8 mouse cellular contexts compared by ENCODE assay signal in the genomic region with DNA sequence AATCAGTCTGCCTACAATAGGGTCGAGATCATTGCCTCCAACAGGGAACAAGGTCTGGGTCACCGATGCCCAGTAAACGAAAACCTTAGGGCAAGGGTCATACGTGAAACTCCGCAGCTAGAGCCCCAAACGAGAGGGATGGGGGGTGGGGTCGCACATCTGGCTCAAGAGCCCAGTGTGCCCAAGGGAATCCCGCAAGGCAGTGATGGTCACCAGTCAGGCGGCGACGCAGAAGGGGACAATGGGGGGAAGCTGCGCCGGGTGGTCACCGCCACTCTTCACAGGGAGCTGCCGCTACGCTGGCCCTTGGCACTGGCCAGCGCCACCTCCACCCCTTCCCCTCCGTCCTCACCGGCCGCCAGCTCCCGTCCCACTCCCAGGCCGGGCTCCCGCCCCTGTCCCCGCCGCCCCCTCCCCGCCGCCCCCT. TPM values are rescaled to one million over a fixed set of nuclear protein-coding genes. Genes with fewer than 3 reads are reported as not detected.
DNase-seq lines count a peak whose midpoint lies in the region; ATAC-seq and TF ChIP-seq lines count a peak whose summit lies in the region.

No protein-coding gene starts in this region.

- peak overlapping the region; percentile 75 for H3K9ac ChIP-seq in MEL (ENCODE audit: control insufficient read depth, low read depth, low read length, poor library complexity, severe bottlenecking)
- H3K9ac ChIP-seq in embryonic facial prominence, embryonic 13.5 days = peak overlapping the region; percentile 90
- peak overlapping the region; percentile 97 for H3K9ac ChIP-seq in hindbrain, embryonic 16.5 days (ENCODE audit: low read depth, low read length)
- peak overlapping the region; percentile 98 for H3K9ac ChIP-seq in liver, embryonic 12.5 days
- H3K9ac ChIP-seq in neural tube, embryonic 14.5 days (replicated peaks; ENCODE audit: low read depth, low read length) = peak overlapping the region; percentile 95

- peak overlapping the region; percentile 98 for H3K4me3 ChIP-seq in heart, embryonic 10.5 days
- peak overlapping the region; percentile 93 to 94 for H3K4me3 ChIP-seq in MEL (ENCODE audit: control insufficient read depth in 1 of 2, insufficient read depth in 1 of 2, low read depth in 2 of 2, low read length in 2 of 2)
- peak overlapping the region; percentile 86 for H3K4me3 ChIP-seq in embryonic facial prominence, embryonic 13.5 days
- H3K4me3 ChIP-seq in hindbrain, embryonic 16.5 days (ENCODE audit: low read length) = peak overlapping the region; percentile 90
- peak overlapping the region; percentile 99 for H3K4me3 ChIP-seq in liver, embryonic 12.5 days
- peak overlapping the region; percentile 90 for H3K4me3 ChIP-seq in neural tube, embryonic 14.5 days (ENCODE audit: low read depth, low read length)

- no peak for TF ChIP-seq EP300 in MEL (IDR thresholded peaks at IDR 0.05; ENCODE audit: low read depth in 1 of 2, low read length in 2 of 2)

- H3K9me3 ChIP-seq in heart, embryonic 10.5 days = no peaks in the 10 kb centered on the region
- H3K9me3 ChIP-seq in MEL (replicated peaks; ENCODE audit: insufficient read depth, low read length) = no peaks in the 10 kb centered on the region
- no peaks in the 10 kb centered on the region for H3K9me3 ChIP-seq in embryonic facial prominence, embryonic 13.5 days
- no peaks in the 10 kb centered on the region for H3K9me3 ChIP-seq in hindbrain, embryonic 16.5 days (ENCODE audit: control insufficient read depth, low read length)
- H3K9me3 ChIP-seq in liver, embryonic 12.5 days (replicated peaks) = no peaks in the 10 kb centered on the region
- H3K9me3 ChIP-seq in neural tube, embryonic 14.5 days (ENCODE audit: control insufficient read depth, low read length) = no peaks in the 10 kb centered on the region

- H3K4me1 ChIP-seq in heart, embryonic 10.5 days = peaks cover 26% of the 10 kb centered on the region
- H3K4me1 ChIP-seq in MEL (ENCODE audit: control insufficient read depth in 1 of 2, insufficient read depth in 2 of 2, low read length in 2 of 2) = peaks cover 3 to 8% of the 10 kb centered on the region in 2 experiments
- H3K4me1 ChIP-seq in embryonic facial prominence, embryonic 13.5 days = peaks cover 23% of the 10 kb centered on the region
- peaks cover 20% of the 10 kb centered on the region for H3K4me1 ChIP-seq in hindbrain, embryonic 16.5 days (ENCODE audit: control insufficient read depth, insufficient read depth, low read depth, low read length)
- peaks cover 27% of the 10 kb centered on the region for H3K4me1 ChIP-seq in liver, embryonic 12.5 days
- H3K4me1 ChIP-seq in neural tube, embryonic 14.5 days (ENCODE audit: control insufficient read depth, insufficient read depth, low read length) = peaks cover 17% of the 10 kb centered on the region

- intact Hi-C loops in heart, postnatal 25 days (cut with DNase I) = loop anchor here (2.0 to 5.0 kb wide), 2 partner anchors 47 to 366 kb away; partner anchors contain the start of gene Zpr1

- under 1% methylated on average over 21 of the region's 27 CpGs for WGBS in heart, embryonic 10.5 days
- under 1% methylated on average over 22 of the region's 27 CpGs for WGBS in embryonic facial prominence, embryonic 13.5 days
- WGBS in hindbrain, embryonic 16.5 days = 0% methylated on average over 16 of the region's 27 CpGs
- WGBS in liver, embryonic 12.5 days (ENCODE audit: insufficient replicate concordance) = 2% methylated on average over 22 of the region's 27 CpGs
- 0% methylated on average over 17 of the region's 27 CpGs for WGBS in neural tube, embryonic 14.5 days

- peaks cover 15% of the 10 kb centered on the region for H3K79me2 ChIP-seq in MEL (ENCODE audit: control insufficient read depth, insufficient read depth, low read length, poor library complexity)

- DNase-seq in heart, embryonic 10.5 days (ENCODE audit: low spot score) = peak; percentile 80
- DNase-seq in heart, postnatal 25 days (ENCODE audit: low spot score) = no peak
- peak; percentile 32 for DNase-seq in MEL (ENCODE audit: low read depth, low spot score)
- DNase-seq in Muller cell, postnatal 12 days (ENCODE audit: inconsistent ontology term) = no peak

- no peak for TF ChIP-seq RAD21 in MEL (IDR thresholded peaks at IDR 0.05; ENCODE audit: low read depth, low read length)

- H3K4me2 ChIP-seq in embryonic facial prominence, embryonic 13.5 days = peak overlapping the region; percentile 80
- peak overlapping the region; percentile 71 for H3K4me2 ChIP-seq in hindbrain, embryonic 16.5 days (ENCODE audit: low read length)
- H3K4me2 ChIP-seq in liver, embryonic 12.5 days = peak overlapping the region; percentile 92
- H3K4me2 ChIP-seq in neural tube, embryonic 14.5 days (ENCODE audit: low read depth, low read length) = peak overlapping the region; percentile 66

- H3K27me3 ChIP-seq in heart, embryonic 10.5 days (ENCODE audit: insufficient read depth, poor library complexity, severe bottlenecking) = no peaks in the 10 kb centered on the region
- no peaks in the 10 kb centered on the region for H3K27me3 ChIP-seq in MEL (ENCODE audit: control insufficient read depth in 1 of 2, insufficient read depth in 2 of 2, low read length in 2 of 2)
- H3K27me3 ChIP-seq in embryonic facial prominence, embryonic 13.5 days = no peaks in the 10 kb centered on the region
- H3K27me3 ChIP-seq in hindbrain, embryonic 16.5 days (replicated peaks; ENCODE audit: control insufficient read depth, insufficient read depth, low read length) = no peaks in the 10 kb centered on the region
- no peaks in the 10 kb centered on the region for H3K27me3 ChIP-seq in liver, embryonic 12.5 days (replicated peaks)
- H3K27me3 ChIP-seq in neural tube, embryonic 14.5 days (ENCODE audit: control insufficient read depth, insufficient read depth, low read length) = no peaks in the 10 kb centered on the region

- no peak for TF ChIP-seq POLR2A in MEL (IDR thresholded peaks at IDR 0.05; ENCODE audit: control insufficient read depth in 1 of 2, insufficient read depth in 1 of 2, low read depth in 1 of 2, low read length in 2 of 2, poor library complexity in 1 of 2)

- peak; percentile 23; the same call in 1 of the 2 replicates for ATAC-seq in embryonic facial prominence, embryonic 13.5 days (ENCODE audit: insufficient number of reproducible peaks, insufficient read depth, low FRiP score, low TSS enrichment, low read depth)
- peak; percentile 62 for ATAC-seq in hindbrain, embryonic 16.5 days
- peak; percentile 28 for ATAC-seq in liver, embryonic 12.5 days
- peak; percentile 50 for ATAC-seq in neural tube, embryonic 14.5 days (ENCODE audit: low read depth)

- H3K27ac ChIP-seq in heart, embryonic 10.5 days = peak overlapping the region; percentile 98
- H3K27ac ChIP-seq in MEL (ENCODE audit: control insufficient read depth, low read depth, low read length) = peak overlapping the region; percentile 12; the same call in 1 of the 2 replicates
- peak overlapping the region; percentile 90 for H3K27ac ChIP-seq in embryonic facial prominence, embryonic 13.5 days
- H3K27ac ChIP-seq in hindbrain, embryonic 16.5 days (ENCODE audit: low read depth, low read length) = peak overlapping the region; percentile 98
- peak overlapping the region; percentile 98 for H3K27ac ChIP-seq in liver, embryonic 12.5 days
- peak overlapping the region; percentile 98 for H3K27ac ChIP-seq in neural tube, embryonic 14.5 days (ENCODE audit: low read depth, low read length)

- H3K36me3 ChIP-seq in heart, embryonic 10.5 days = peaks cover 44% of the 10 kb centered on the region
- peaks cover 0 to 5% of the 10 kb centered on the region in 2 experiments; a peak in 1 of 4 replicates for H3K36me3 ChIP-seq in MEL (ENCODE audit: control insufficient read depth in 1 of 2, insufficient read depth in 2 of 2, low read length in 2 of 2)
- H3K36me3 ChIP-seq in embryonic facial prominence, embryonic 13.5 days = peaks cover 42% of the 10 kb centered on the region
- peaks cover 12% of the 10 kb centered on the region for H3K36me3 ChIP-seq in hindbrain, embryonic 16.5 days (ENCODE audit: control insufficient read depth, insufficient read depth, low read length)
- peaks cover 47% of the 10 kb centered on the region for H3K36me3 ChIP-seq in liver, embryonic 12.5 days
- H3K36me3 ChIP-seq in neural tube, embryonic 14.5 days (ENCODE audit: control insufficient read depth, insufficient read depth, low read length) = peaks cover 27% of the 10 kb centered on the region

- TF ChIP-seq CTCF in MEL (IDR thresholded peaks at IDR 0.05 in 2 of 3, conservative IDR thresholded peaks at IDR 0.05 in 1 of 3; ENCODE audit: control insufficient read depth in 1 of 3, insufficient read depth in 1 of 3, low read depth in 2 of 3, low read length in 3 of 3, poor library complexity in 1 of 3, severe bottlenecking in 1 of 3) = no peak

RNA-seq across cellular contexts. Expression of gene Pcsk7, which starts 0.5 kb away (rescaled TPM):
- 18.5 and 22.1 TPM in 2 replicates for polyA plus RNA-seq in heart, embryonic 10.5 days (2016; fragmentation: Nextera tagmentation; extraction: Ambion mirVana)
- total RNA-seq in heart, postnatal 25 days (2021) = 10 to 100 TPM; 17.1 to 18.9 TPM
- total RNA-seq in MEL (2012; rRNA removed) = 11.5 and 12.7 TPM in 2 replicates
- 10 to 100 TPM in 1 of 2 experiments, not detected in 1; 14.3 TPM for polyA plus RNA-seq in MEL (2012; ENCODE audit: insufficient read depth in 1 of 2, insufficient read length in 2 of 2, low read depth in 1 of 2, low replicate concordance in 2 of 2, missing spikeins in 1 of 2)
- 22.6 and 23.7 TPM in 2 replicates for polyA plus RNA-seq in embryonic facial prominence, embryonic 13.5 days (2015; fragmentation: Nextera tagmentation; extraction: Ambion mirVana)
- 18.8 and 23.1 TPM in 2 replicates for polyA plus RNA-seq in hindbrain, embryonic 16.5 days (2015; fragmentation: Nextera tagmentation; extraction: Ambion mirVana)
- 9.8 and 10.6 TPM in 2 replicates for polyA plus RNA-seq in liver, embryonic 12.5 days (2016; fragmentation: Nextera tagmentation; extraction: Ambion mirVana)
- polyA plus RNA-seq in neural tube, embryonic 14.5 days (2014; fragmentation: Nextera tagmentation; extraction: Ambion mirVana) = 16.5 and 19.1 TPM in 2 replicates

RNA-seq across cellular contexts. Expression of gene Rnf214, which starts 0.9 kb away (rescaled TPM):
- 45.5 and 50.3 TPM in 2 replicates for polyA plus RNA-seq in heart, embryonic 10.5 days (2016; fragmentation: Nextera tagmentation; extraction: Ambion mirVana)
- 10 to 100 TPM; 30.6 to 31.4 TPM for total RNA-seq in heart, postnatal 25 days (2021)
- total RNA-seq in MEL (2012; rRNA removed) = 7.9 and 8.1 TPM in 2 replicates
- polyA plus RNA-seq in MEL (2012; ENCODE audit: insufficient read depth in 1 of 2, insufficient read length in 2 of 2, low read depth in 1 of 2, low replicate concordance in 2 of 2, missing spikeins in 1 of 2) = 10 to 100 TPM in 1 of 2 experiments, not detected in 1; 17.0 TPM
- polyA plus RNA-seq in embryonic facial prominence, embryonic 13.5 days (2015; fragmentation: Nextera tagmentation; extraction: Ambion mirVana) = 68.8 and 70.4 TPM in 2 replicates
- polyA plus RNA-seq in hindbrain, embryonic 16.5 days (2015; fragmentation: Nextera tagmentation; extraction: Ambion mirVana) = 79.7 and 103 TPM in 2 replicates
- 17.5 and 24.0 TPM in 2 replicates for polyA plus RNA-seq in liver, embryonic 12.5 days (2016; fragmentation: Nextera tagmentation; extraction: Ambion mirVana)
- 101 and 132 TPM in 2 replicates for polyA plus RNA-seq in neural tube, embryonic 14.5 days (2014; fragmentation: Nextera tagmentation; extraction: Ambion mirVana)

RNA-seq across cellular contexts. Expression of gene Tagln, which starts 30.0 kb away (rescaled TPM):
- 303 and 413 TPM in 2 replicates for polyA plus RNA-seq in heart, embryonic 10.5 days (2016; fragmentation: Nextera tagmentation; extraction: Ambion mirVana)
- total RNA-seq in heart, postnatal 25 days (2021) = 10 to 100 TPM; 45.4 to 93.0 TPM
- 0.20 and 0.42 TPM in 2 replicates for total RNA-seq in MEL (2012; rRNA removed)
- polyA plus RNA-seq in MEL (2012; ENCODE audit: insufficient read depth in 1 of 2, insufficient read length in 2 of 2, low read depth in 1 of 2, low replicate concordance in 2 of 2, missing spikeins in 1 of 2) = 1 to 10 TPM in 1 of 2 experiments, not detected in 1; 1.1 TPM
- polyA plus RNA-seq in embryonic facial prominence, embryonic 13.5 days (2015; fragmentation: Nextera tagmentation; extraction: Ambion mirVana) = 25.3 and 27.7 TPM in 2 replicates
- 7.1 and 8.5 TPM in 2 replicates for polyA plus RNA-seq in hindbrain, embryonic 16.5 days (2015; fragmentation: Nextera tagmentation; extraction: Ambion mirVana)
- polyA plus RNA-seq in liver, embryonic 12.5 days (2016; fragmentation: Nextera tagmentation; extraction: Ambion mirVana) = 9.2 and 11.0 TPM in 2 replicates
- 5.2 and 5.5 TPM in 2 replicates for polyA plus RNA-seq in neural tube, embryonic 14.5 days (2014; fragmentation: Nextera tagmentation; extraction: Ambion mirVana)

RNA-seq across cellular contexts. Expression of gene Sidt2, which starts 49.2 kb away (rescaled TPM):
- 37.0 and 37.2 TPM in 2 replicates for polyA plus RNA-seq in heart, embryonic 10.5 days (2016; fragmentation: Nextera tagmentation; extraction: Ambion mirVana)
- 10 to 100 TPM; 70.9 to 76.5 TPM for total RNA-seq in heart, postnatal 25 days (2021)
- total RNA-seq in MEL (2012; rRNA removed) = 22.4 and 27.0 TPM in 2 replicates
- polyA plus RNA-seq in MEL (2012; ENCODE audit: insufficient read depth in 1 of 2, insufficient read length in 2 of 2, low read depth in 1 of 2, low replicate concordance in 2 of 2, missing spikeins in 1 of 2) = 10 to 100 TPM in 1 of 2 experiments, not detected in 1; 71.8 TPM
- polyA plus RNA-seq in embryonic facial prominence, embryonic 13.5 days (2015; fragmentation: Nextera tagmentation; extraction: Ambion mirVana) = 42.0 and 46.0 TPM in 2 replicates
- 51.2 and 52.0 TPM in 2 replicates for polyA plus RNA-seq in hindbrain, embryonic 16.5 days (2015; fragmentation: Nextera tagmentation; extraction: Ambion mirVana)
- 31.5 and 33.3 TPM in 2 replicates for polyA plus RNA-seq in liver, embryonic 12.5 days (2016; fragmentation: Nextera tagmentation; extraction: Ambion mirVana)
- polyA plus RNA-seq in neural tube, embryonic 14.5 days (2014; fragmentation: Nextera tagmentation; extraction: Ambion mirVana) = 45.7 and 52.0 TPM in 2 replicates

Comparison
In these comparisons a context has a peak if more than half of its experiments do, and no peak if none do; other contexts are left out.
1. DNase-seq: peak in heart, embryonic 10.5 days (single experiment) and MEL (single experiment); none in heart, postnatal 25 days (single experiment) and Muller cell, postnatal 12 days (single experiment).
2. H3K27ac ChIP-seq: peak in every context shown above with its lines; median percentile 98 in heart, embryonic 10.5 days; 98 in hindbrain, embryonic 16.5 days; 98 in liver, embryonic 12.5 days; 98 in neural tube, embryonic 14.5 days; 90 in embryonic facial prominence, embryonic 13.5 days; 12 in MEL.
3. RNA of gene Tagln, which starts 30.0 kb away (polyA plus RNA-seq): 303 to 413 TPM in heart, embryonic 10.5 days; 25.3 to 27.7 TPM in embryonic facial prominence, embryonic 13.5 days, 9.2 to 11.0 TPM in liver, embryonic 12.5 days, 7.1 to 8.5 TPM in hindbrain, embryonic 16.5 days, 5.2 to 5.5 TPM in neural tube, embryonic 14.5 days and 1.1 TPM in MEL; every median in the first group is over 10 times any median in the second.
4. Peak in every context shown above with its lines, with median percentiles within 50 percentile points of each other: H3K4me3 ChIP-seq, H3K9ac ChIP-seq, ATAC-seq and H3K4me2 ChIP-seq.